Mouse (Mus musculus) right cerebral cortex, postnatal 25 days (tissue): Measurements from ENCODE around the gene Tbx22.

Experiments used
- DNase-seq: peaks from one replicate; pipeline ENCODE4 v3.0.0; 2022

The Tbx22 gene

GRCm38 (mm10) chrX:107667664-107668063 is at the start of gene Tbx22:
Gene Tbx22 (plus strand): TSS chrX:107667964.
- no peak for DNase-seq

- no peak for DNase-seq
Measured at GRCm38 (mm10) chrX:107668677-107669076, 913 bp downstream of the Tbx22 start.

- DNase-seq = peak; percentile 7
Measured at GRCm38 (mm10) chrX:107679203-107679602, 11.4 kb downstream of the Tbx22 start.

GRCm38 (mm10) chrX:107708584-107708983 is 40.8 kb downstream of the Tbx22 start:
- no peak for DNase-seq

GRCm38 (mm10) chrX:107723541-107723940 is 55.8 kb downstream of the Tbx22 start:
- no peak for DNase-seq
